Mouse (Mus musculus) monocyte, adult 5-6 weeks (primary cell): ENCODE measurements around the gene Hddc3. TPM values are rescaled to one million over a fixed set of nuclear protein-coding genes. Genes with fewer than 3 reads are reported as not detected.
"Not testable (repeated sequence)": the region's sequence is repeated elsewhere in the genome, so short reads cannot be mapped to it uniquely, and the experiment has no call there.

ENCODE experiments used
- ATAC-seq: fragments of 153-309, 156-312 bp; replicated peaks from 2 replicates; pipeline ENCODE4 v1.8.0; 2017; ENCODE audit warnings: mild to moderate bottlenecking; ENCODE audit not compliant: low TSS enrichment, insufficient number of reproducible peaks, severe bottlenecking, poor library complexity, low FRiP score
- total RNA-seq: library from RNA; stranded (forward); fragments of 200-1000, 200-491, 200-594 nt; gene quantifications from 3 replicates; pipeline ENCODE4 v1.2.3, GENCODE M21; 2017

The Hddc3 gene
- total RNA-seq, result 0.21 to 6.1 TPM (median 1.5 TPM) in 3 replicates

- peak; percentile 63 for ATAC-seq
Measured at GRCm38 (mm10) chr7:80342858-80343257, at the start of gene Hddc3. Gene Hddc3 (plus strand): TSS chr7:80343104.

- peak; percentile 98 for ATAC-seq
Measured at GRCm38 (mm10) chr7:80294062-80294763, 48.7 kb upstream of the Hddc3 start, which contains the start of gene Prc1. Gene Prc1 (plus strand): TSS chr7:80294450.

- ATAC-seq, result no peak
Measured at GRCm38 (mm10) chr7:80294764-80295648, 47.9 kb upstream of the Hddc3 start.

GRCm38 (mm10) chr7:80296462-80296861 lies 46.4 kb upstream of the Hddc3 start:
- ATAC-seq, result no peak

GRCm38 (mm10) chr7:80297041-80297440 lies 45.9 kb upstream of the Hddc3 start:
- no peak for ATAC-seq

- ATAC-seq, result no peak
Measured at GRCm38 (mm10) chr7:80298754-80299153, 44.1 kb upstream of the Hddc3 start.

GRCm38 (mm10) chr7:80299568-80299967 lies 43.3 kb upstream of the Hddc3 start:
- ATAC-seq, result no peak

- no peak for ATAC-seq
Measured at GRCm38 (mm10) chr7:80301522-80301921, 41.4 kb upstream of the Hddc3 start.

GRCm38 (mm10) chr7:80307766-80308165 lies 35.1 kb upstream of the Hddc3 start:
- no peak for ATAC-seq

GRCm38 (mm10) chr7:80310771-80311170 lies 32.1 kb upstream of the Hddc3 start:
- no peak for ATAC-seq

- ATAC-seq, result no peak
Measured at GRCm38 (mm10) chr7:80315733-80316132, 27.2 kb upstream of the Hddc3 start.

GRCm38 (mm10) chr7:80317439-80318115 lies 25.3 kb upstream of the Hddc3 start:
- no peak for ATAC-seq

GRCm38 (mm10) chr7:80318670-80319069 lies 24.2 kb upstream of the Hddc3 start:
- no peak for ATAC-seq

GRCm38 (mm10) chr7:80319846-80320496 lies 22.9 kb upstream of the Hddc3 start:
- no peak for ATAC-seq

- ATAC-seq, result no peak
Measured at GRCm38 (mm10) chr7:80323336-80323735, 19.6 kb upstream of the Hddc3 start.

GRCm38 (mm10) chr7:80324043-80324815 lies 18.7 kb upstream of the Hddc3 start, which contains the start of gene Rccd1:
Gene Rccd1 (minus strand): TSS chr7:80324454.
- peak; percentile 91 for ATAC-seq

GRCm38 (mm10) chr7:80324816-80325119 lies 18.1 kb upstream of the Hddc3 start:
- not testable (repeated sequence) for ATAC-seq

- ATAC-seq, result no peak
Measured at GRCm38 (mm10) chr7:80325292-80325868, 17.5 kb upstream of the Hddc3 start.
